Mouse (Mus musculus) cerebellum, adult 2 months (tissue): ENCODE measurements around the gene Ppt2.

Experiments
- CTCF ChIP-seq: fragments of 200-500 bp; IDR thresholded peaks from 2 replicates; pipeline ENCODE4 v1.5.1; 2011; ENCODE audit warnings: low read depth, mild to moderate bottlenecking, control low read depth, low read length, moderate library complexity, borderline replicate concordance; ENCODE audit not compliant: insufficient read depth
- POLR2A ChIP-seq: fragments of 200-500 bp; IDR thresholded peaks from 2 replicates; pipeline ENCODE4 v1.6.1; 2011; ENCODE audit warnings: low read length, control low read depth, borderline replicate concordance; ENCODE audit not compliant: insufficient read depth

DNA sequence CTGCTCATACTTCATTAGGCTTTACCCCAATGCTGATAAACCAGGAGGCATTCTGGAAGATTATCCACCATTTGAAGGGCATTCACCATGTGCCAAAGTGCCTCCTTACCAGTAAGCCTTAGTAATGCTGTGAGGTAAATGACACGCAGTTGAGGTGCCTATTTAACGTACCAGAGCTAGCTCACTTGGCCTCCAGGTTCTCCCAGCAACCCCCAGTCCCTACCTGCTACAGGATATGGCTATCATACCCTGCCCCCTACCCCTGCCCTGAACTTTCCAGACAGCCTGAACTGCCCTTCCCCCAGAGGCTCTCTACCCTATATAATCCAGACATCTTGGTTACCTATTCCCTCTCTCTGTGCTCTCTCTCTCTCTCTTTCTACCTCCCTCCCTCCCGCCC, 39.5 kb downstream of the Ppt2 start:
- TF ChIP-seq POLR2A (no peak), CTCF (no peak)
